Mouse (Mus musculus): ENCODE data around the gene Ubqln4.

GRCm38 (mm10) chr3:88568615-88569014 lies 15.1 kb downstream of the Ubqln4 start:
- no peak for TF ChIP-seq CTCF (IDR thresholded peaks at IDR 0.05; ENCODE audit: control insufficient read depth, insufficient read depth, insufficient replicate concordance, low read depth, low read length)
- TF ChIP-seq POLR2A (IDR thresholded peaks at IDR 0.05; ENCODE audit: control insufficient read depth, low read depth, low read length): no peak

Measured in testis, adult 2 months (tissue).